Mouse (Mus musculus) left cerebral cortex, postnatal 4 days (tissue): ENCODE results near the gene Hnrnpul2. TPM values are rescaled to one million over a fixed set of nuclear protein-coding genes. Genes with fewer than 3 reads are reported as not detected.
"Not testable (repeated sequence)": the region's sequence is repeated elsewhere in the genome, so short reads cannot be mapped to it uniquely, and the experiment has no call there.

Experiments used
- DNase-seq: peaks from one replicate; pipeline ENCODE4 v3.0.0-alpha.2; 2022
- intact Hi-C: fragments of 180-260 bp; cut with DNase I; formaldehyde crosslinking; loops from one replicate; pipeline ENCODE4 v1.15.1; 2025
- total RNA-seq, 2 experiments: library from RNA; stranded (reverse); gene quantifications; 2 replicates each; pipeline ENCODE4 v1.2.3; 2021

Gene Hnrnpul2
- total RNA-seq, 2 experiments from 2014 or later, result 108 to 116 TPM

GRCm38 (mm10) chr19:8844371-8845129 lies 24.7 kb downstream of the Hnrnpul2 start:
- DNase-seq, result peak; percentile 80
- intact Hi-C loops, result no loop called here

GRCm38 (mm10) chr19:8848356-8848755 lies 28.5 kb downstream of the Hnrnpul2 start:
- no peak for DNase-seq
- intact Hi-C loops, result no loop called here

- DNase-seq, result peak; percentile 30
- intact Hi-C loops, result no loop called here
Observed at GRCm38 (mm10) chr19:8850402-8850901, 30.6 kb downstream of the Hnrnpul2 start, which contains the start of gene Lrrn4cl. Lrrn4cl (plus strand) TSS chr19:8850768.

- intact Hi-C loops, result no loop called here
- no peak for DNase-seq
Observed at GRCm38 (mm10) chr19:8851639-8852038, 31.8 kb downstream of the Hnrnpul2 start.

- intact Hi-C loops, result no loop called here
- no peak for DNase-seq
Observed at GRCm38 (mm10) chr19:8852236-8852928, 32.6 kb downstream of the Hnrnpul2 start.

GRCm38 (mm10) chr19:8853117-8853516 lies 33.3 kb downstream of the Hnrnpul2 start:
- intact Hi-C loops, result no loop called here
- no peak for DNase-seq

GRCm38 (mm10) chr19:8857689-8858088 lies 37.9 kb downstream of the Hnrnpul2 start:
- DNase-seq, result peak; percentile 46
- intact Hi-C loops, result loop anchor here (2.0 kb wide), 1 partner anchor 253 kb away; no protein-coding TSS in a partner anchor

GRCm38 (mm10) chr19:8859018-8859417 lies 39.2 kb downstream of the Hnrnpul2 start:
- no peak for DNase-seq
- intact Hi-C loops, result no loop called here

GRCm38 (mm10) chr19:8864265-8864664 lies 44.5 kb downstream of the Hnrnpul2 start:
- intact Hi-C loops, result no loop called here
- no peak for DNase-seq

- DNase-seq, intact Hi-C loops: not testable (repeated sequence)
Observed at GRCm38 (mm10) chr19:8870381-8870780, 50.6 kb downstream of the Hnrnpul2 start.

- intact Hi-C loops, result no loop called here
- DNase-seq, result no peak
Observed at GRCm38 (mm10) chr19:8870838-8871237, 51.0 kb downstream of the Hnrnpul2 start.

GRCm38 (mm10) chr19:8871267-8872186 lies 51.7 kb downstream of the Hnrnpul2 start, which contains the start of gene Ubxn1:
Ubxn1 (plus strand) TSS chr19:8871496.
- intact Hi-C loops, result no loop called here
- DNase-seq, result peak; percentile 98

- DNase-seq, result no peak
- intact Hi-C loops, result no loop called here
Observed at GRCm38 (mm10) chr19:8872266-8872840, 52.5 kb downstream of the Hnrnpul2 start.

- DNase-seq, result no peak
- intact Hi-C loops, result no loop called here
Observed at GRCm38 (mm10) chr19:8875031-8875430, 55.2 kb downstream of the Hnrnpul2 start.

- intact Hi-C loops, result no loop called here
Observed at GRCm38 (mm10) chr19:8880311-8881033, 60.7 kb downstream of the Hnrnpul2 start, which contains the start of gene Uqcc3. Uqcc3 (minus strand) TSS chr19:8880923.

GRCm38 (mm10) chr19:8881034-8881392 lies 61.2 kb downstream of the Hnrnpul2 start:
- intact Hi-C loops, result no loop called here
- no peak for DNase-seq

More at GRCm38 (mm10) chr19:8880311-8881033, 60.7 kb downstream of the Hnrnpul2 start, which contains the start of gene Uqcc3:
- peak; percentile 89 for DNase-seq

GRCm38 (mm10) chr19:8883616-8884015 lies 63.8 kb downstream of the Hnrnpul2 start, which contains the start of the genes Lbhd1 and Gm49403:
Lbhd1 (plus strand) TSS chr19:8883732.
Gm49403 (plus strand) TSS chr19:8883930.
- no peak for DNase-seq
- intact Hi-C loops, result no loop called here
